Mouse (Mus musculus): Measurements from ENCODE around the gene Trpv4. TPM values are rescaled to one million over a fixed set of nuclear protein-coding genes. Genes with fewer than 3 reads are reported as not detected.

Trpv4 gene
- total RNA-seq, 2 experiments from 2014 or later, result 2.4 to 8.0 TPM

Other genes starting within 250 kb of the Trpv4 start
- 10 to 100 TPM; 18.1 to 18.2 TPM for gene Mmab, start 214.4 kb downstream of the Trpv4 start, total RNA-seq (2021)
- 10 to 100 TPM; 21.5 to 23.6 TPM for gene Mvk, start 214.2 kb downstream of the Trpv4 start, total RNA-seq (2021)
- 10 to 100 TPM; 33.7 to 33.9 TPM for gene Fam222a, start 90.4 kb downstream of the Trpv4 start, total RNA-seq (2021)
- gene Gltp, start 32.6 kb upstream of the Trpv4 start, total RNA-seq (2021), result 10 to 100 TPM; 49.5 to 53.4 TPM
- gene Tchp, start 49.3 kb upstream of the Trpv4 start, total RNA-seq (2021), result 10 to 100 TPM; 16.3 to 16.9 TPM
- gene Ankrd13a, start 116.3 kb upstream of the Trpv4 start, total RNA-seq (2021), result 100 to 1,000 TPM; 105 to 111 TPM
- gene Git2, start 117.1 kb upstream of the Trpv4 start, total RNA-seq (2021), result 10 to 100 TPM; 56.2 to 59.5 TPM
- 10 to 100 TPM; 88.4 to 91.9 TPM for gene 1500011B03Rik, start 165.0 kb upstream of the Trpv4 start, total RNA-seq (2021)
- not detected for gene 4930519G04Rik, start 195.2 kb upstream of the Trpv4 start, total RNA-seq (2021)
- gene Gm9936, start 200.3 kb upstream of the Trpv4 start, total RNA-seq (2021), result under 1 TPM; 0.14 to 0.17 TPM
- gene Oasl2, start 238.5 kb upstream of the Trpv4 start, total RNA-seq (2021), result 10 to 100 TPM in 1 of 2 experiments, 1 to 10 TPM in 1; 9.9 to 12.2 TPM

Measured in adrenal gland, postnatal 4 days (tissue).